Mouse (Mus musculus) urinary bladder, postnatal 0 days (tissue): ENCODE results near the gene Utp6. TPM values are rescaled to one million over a fixed set of nuclear protein-coding genes. Genes with fewer than 3 reads are reported as not detected.

Experiments
- polyA plus RNA-seq: library from polyadenylated mRNA; unstranded; fragments of >200 nt; fragmentation: Nextera tagmentation; extraction: Ambion mirVana; gene quantifications from 2 replicates; pipeline ENCODE4 v1.2.1, GENCODE M21; 2015

Utp6 gene
- polyA plus RNA-seq, result 32.4 and 43.4 TPM in 2 replicates

DNA sequence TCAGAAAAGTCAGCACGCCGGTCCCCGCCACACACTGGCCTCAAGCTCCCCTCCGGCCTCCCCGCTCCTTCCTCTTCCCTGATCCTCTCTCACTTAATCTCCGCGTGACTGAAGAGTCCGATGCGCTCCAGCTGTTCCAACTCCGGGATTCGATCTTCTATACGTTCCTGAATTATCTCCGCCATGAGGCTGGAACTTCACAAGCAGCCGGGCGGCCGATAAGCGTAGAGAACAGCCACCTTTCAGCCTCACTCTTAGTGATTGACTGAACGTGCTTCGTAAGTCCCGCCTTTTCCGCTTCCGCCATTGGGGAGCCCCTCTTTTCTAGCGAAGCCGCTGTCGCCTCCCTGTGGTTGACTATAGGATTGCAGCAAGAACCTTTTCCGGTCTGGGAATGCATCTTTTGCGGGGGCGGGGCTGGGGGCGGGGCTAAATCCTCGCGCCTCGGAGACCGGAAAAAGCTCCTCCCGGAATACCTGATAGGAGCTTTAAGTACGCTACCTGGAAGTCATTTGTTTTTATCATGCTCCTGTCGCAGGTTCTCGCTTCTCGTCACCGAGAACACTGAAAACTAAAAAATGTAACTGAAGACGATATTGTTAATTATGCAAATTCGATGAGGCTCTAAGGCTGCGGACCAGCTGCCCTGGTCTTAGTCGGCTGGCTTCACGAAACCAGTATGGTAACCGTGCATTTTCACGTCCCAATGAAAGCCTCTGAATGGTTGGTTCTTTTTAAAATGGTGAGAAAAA is at the start of gene Utp6:
TSS of gene Utp6 (minus strand) at position 266 of the 752 bp plus-strand sequence.

DNA sequence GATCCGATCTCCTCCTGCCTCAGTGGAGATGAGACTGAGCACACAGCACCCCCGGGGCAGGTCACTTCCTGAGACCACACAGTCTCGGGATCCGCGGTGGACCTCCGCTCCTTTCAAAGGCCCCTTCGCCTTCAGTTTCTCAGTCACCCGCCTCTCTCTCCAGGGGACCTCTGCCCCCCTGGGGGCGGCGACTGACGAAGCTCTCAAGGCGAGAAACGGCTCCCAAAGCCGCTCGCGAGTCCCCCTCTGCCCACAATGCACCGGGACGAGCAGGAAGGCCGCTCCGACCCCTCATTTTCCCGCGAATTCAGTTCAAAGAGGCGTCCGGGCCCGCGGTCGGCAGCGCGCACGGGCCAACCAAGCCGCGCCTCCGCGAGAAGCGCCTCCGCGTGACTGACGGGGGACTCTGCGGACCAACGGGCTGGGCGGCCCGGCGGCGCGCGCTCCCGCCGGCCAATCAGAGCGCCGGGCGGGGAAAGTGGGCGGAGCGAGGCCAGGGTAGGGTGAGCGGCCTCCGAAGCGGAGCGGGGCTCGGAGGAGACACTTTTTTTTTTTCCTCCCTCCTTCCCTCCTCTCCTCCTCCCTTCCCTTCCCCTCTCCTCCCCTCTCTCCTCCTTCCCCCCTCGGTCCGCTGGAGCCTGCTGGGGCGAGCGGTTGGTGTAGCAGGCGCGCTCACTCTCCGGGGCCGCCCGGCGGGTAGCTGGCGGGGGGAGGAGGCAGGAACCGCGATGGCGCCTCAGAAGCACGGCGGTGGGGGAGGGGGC is 30.6 kb upstream of the Utp6 start, which contains the start of gene Suz12:
TSS of gene Suz12 (plus strand) at position 515 of the 764 bp plus-strand sequence.

Other genes starting within 250 kb of the Utp6 start
- 7.6 and 11.2 TPM in 2 replicates for gene Suz12, start 30.7 kb upstream of the Utp6 start, polyA plus RNA-seq
- gene Crlf3, start 118.6 kb upstream of the Utp6 start, polyA plus RNA-seq, result 16.3 and 18.7 TPM in 2 replicates
- 2.3 and 2.8 TPM in 2 replicates for gene Atad5, start 127.0 kb upstream of the Utp6 start, polyA plus RNA-seq
- 18.8 and 18.9 TPM in 2 replicates for gene Tefm, start 179.8 kb upstream of the Utp6 start, polyA plus RNA-seq
- gene Adap2, start 191.7 kb upstream of the Utp6 start, polyA plus RNA-seq, result 3.1 and 5.8 TPM in 2 replicates
- gene Rnf135, start 221.5 kb upstream of the Utp6 start, polyA plus RNA-seq, result 5.0 and 5.7 TPM in 2 replicates
- gene Rhot1, start 246.6 kb upstream of the Utp6 start, polyA plus RNA-seq, result 30.5 and 33.9 TPM in 2 replicates